Mouse (Mus musculus) brain, embryonic 14.5 days (tissue): ENCODE data around the gene A630089N07Rik.

Experiments
- CTCF ChIP-seq: fragments of 200-500 bp; IDR thresholded peaks from 2 replicates; pipeline ENCODE4 v1.5.1; 2012; ENCODE audit warnings: inconsistent platforms, mild to moderate bottlenecking, moderate library complexity, borderline replicate concordance; ENCODE audit not compliant: insufficient read depth, insufficient read length; ENCODE audit errors: extremely low read depth
- POLR2A ChIP-seq: fragments of 200-500 bp; IDR thresholded peaks from 2 replicates; pipeline ENCODE4 v1.6.1; 2012; ENCODE audit warnings: mild to moderate bottlenecking, inconsistent platforms, borderline replicate concordance; ENCODE audit not compliant: poor library complexity, insufficient read depth, insufficient read length, severe bottlenecking; ENCODE audit errors: extremely low read depth

GRCm38 (mm10) chr16:98041676-98042075 is 40.6 kb downstream of the A630089N07Rik start:
- no peak for TF ChIP-seq POLR2A
- peak; percentile 10; the same call in 1 of the 2 replicates for TF ChIP-seq CTCF
